Mouse (Mus musculus) thymus, adult 2 months (tissue): Measurements from ENCODE around the gene Gm9747. TPM values are rescaled to one million over a fixed set of nuclear protein-coding genes. Genes with fewer than 3 reads are reported as not detected.

Experiments used
- DNase-seq: peaks from one replicate; pipeline ENCODE4 v3.0.0; 2021
- H3K27ac ChIP-seq: fragments of 200-500 bp; 2 replicates; pipeline ENCODE4 v1.5.1; 2012; ENCODE audit warnings: low read length, control low read depth; ENCODE audit not compliant: control insufficient read depth, insufficient read depth
- H3K27me3 ChIP-seq: fragments of 200-500 bp; 2 replicates; pipeline ENCODE4 v1.6.1; 2012; ENCODE audit warnings: mild to moderate bottlenecking, low read length, moderate library complexity, mixed read lengths; ENCODE audit not compliant: control insufficient read depth, insufficient read depth
- H3K36me3 ChIP-seq: fragments of 200-500 bp; 2 replicates; pipeline ENCODE4 v1.6.1; 2012; ENCODE audit warnings: mild to moderate bottlenecking, low read length, moderate library complexity; ENCODE audit not compliant: control insufficient read depth, insufficient read depth
- H3K4me1 ChIP-seq: fragments of 200-500 bp; replicated peaks from 2 replicates; pipeline ENCODE4 v1.6.1; 2012; ENCODE audit warnings: low read length; ENCODE audit not compliant: control insufficient read depth, insufficient read depth
- H3K4me3 ChIP-seq: fragments of 200-500 bp; 2 replicates; pipeline ENCODE4 v1.5.1; 2012; ENCODE audit warnings: mild to moderate bottlenecking, low read length, control low read depth, moderate library complexity; ENCODE audit not compliant: control insufficient read depth, insufficient read depth
- CTCF ChIP-seq: fragments of 200-500 bp; IDR thresholded peaks from 2 replicates; pipeline ENCODE4 v1.5.1; 2012; ENCODE audit warnings: mild to moderate bottlenecking, control low read depth, low read length, moderate library complexity, borderline replicate concordance; ENCODE audit not compliant: control insufficient read depth, poor library complexity, insufficient read depth; ENCODE audit errors: extremely low read depth
- POLR2A ChIP-seq: fragments of 200-500 bp; IDR thresholded peaks from 2 replicates; pipeline ENCODE4 v1.6.1; 2012; ENCODE audit warnings: mild to moderate bottlenecking, low read length, control low read depth, moderate library complexity; ENCODE audit not compliant: control insufficient read depth, poor library complexity, insufficient read depth; ENCODE audit errors: extremely low read depth
- WGBS: fragments of 180-500 bp; shearing (Covaris S2); methylation state at CpG from one replicate; pipeline ENCODE4 v1.1.7; 2018; 5-methylcytosine and 5-hydroxymethylcytosine counted together
- polyA plus RNA-seq: library from polyadenylated mRNA; depleted of rRNA; stranded (reverse); fragments of >200 nt; gene quantifications from 2 replicates; pipeline ENCODE4 v1.2.3, GENCODE M21; 2012

Gene Gm9747
- polyA plus RNA-seq, 1 experiment: not detected

- WGBS: 93% methylated on average over 5 of the region's 5 CpGs
- no peaks in the 10 kb centered on the region for H3K36me3 ChIP-seq
Observed at GRCm38 (mm10) chr1:82207511-82207910, 25.4 kb upstream of the Gm9747 start.

GRCm38 (mm10) chr1:82220673-82221396, 12.1 kb upstream of the Gm9747 start:
- WGBS: 73% methylated on average over 12 of the region's 12 CpGs
- no peak overlapping the region for H3K27ac ChIP-seq

More at GRCm38 (mm10) chr1:82207511-82207910, 25.4 kb upstream of the Gm9747 start:
- no peak for DNase-seq
- TF ChIP-seq POLR2A: no peak
- no peak for TF ChIP-seq CTCF
- Histone ChIP-seq H3K4me3 (no peak overlapping the region), H3K4me1 (no peaks in the 10 kb centered on the region), H3K27ac (no peak overlapping the region), H3K27me3 (no peaks in the 10 kb centered on the region)

GRCm38 (mm10) chr1:82221462-82221861, 11.4 kb upstream of the Gm9747 start:
- Histone ChIP-seq H3K27me3 (no peaks in the 10 kb centered on the region), H3K27ac (no peak overlapping the region), H3K4me3 (no peak overlapping the region), H3K36me3 (no peaks in the 10 kb centered on the region), H3K4me1 (no peaks in the 10 kb centered on the region)
- TF ChIP-seq POLR2A (no peak), CTCF (no peak)
- WGBS: 67% methylated on average over 1 of the region's 1 CpGs
- no peak for DNase-seq

More at GRCm38 (mm10) chr1:82220673-82221396, 12.1 kb upstream of the Gm9747 start:
- TF ChIP-seq CTCF (no peak), POLR2A (no peak)
- Histone ChIP-seq H3K36me3 (no peaks in the 10 kb centered on the region), H3K4me3 (no peak overlapping the region), H3K27me3 (no peaks in the 10 kb centered on the region), H3K4me1 (no peaks in the 10 kb centered on the region)
- no peak for DNase-seq

- TF ChIP-seq POLR2A (no peak), CTCF (no peak)
- Histone ChIP-seq H3K4me1 (no peaks in the 10 kb centered on the region), H3K27ac (no peak overlapping the region), H3K27me3 (no peaks in the 10 kb centered on the region), H3K4me3 (no peak overlapping the region), H3K36me3 (no peaks in the 10 kb centered on the region)
- no peak for DNase-seq
- 93% methylated on average over 5 of the region's 5 CpGs for WGBS
Observed at GRCm38 (mm10) chr1:82223042-82223795, 9.7 kb upstream of the Gm9747 start.

- H3K4me3 ChIP-seq: no peak overlapping the region
- H3K36me3 ChIP-seq: no peaks in the 10 kb centered on the region
- no peak for DNase-seq
- H3K27ac ChIP-seq: no peak overlapping the region
- TF ChIP-seq CTCF (no peak), POLR2A (no peak)
- no peaks in the 10 kb centered on the region for H3K27me3 ChIP-seq
- H3K4me1 ChIP-seq: no peaks in the 10 kb centered on the region
Observed at GRCm38 (mm10) chr1:82228841-82229240, 4.1 kb upstream of the Gm9747 start.

- DNase-seq: no peak
- WGBS: 93% methylated on average over 3 of the region's 3 CpGs
- no peak for TF ChIP-seq POLR2A
- TF ChIP-seq CTCF: no peak
- Histone ChIP-seq H3K4me1 (no peaks in the 10 kb centered on the region), H3K4me3 (no peak overlapping the region), H3K36me3 (no peaks in the 10 kb centered on the region), H3K27ac (no peak overlapping the region), H3K27me3 (no peaks in the 10 kb centered on the region)
Observed at GRCm38 (mm10) chr1:82234616-82235015, 1.7 kb downstream of the Gm9747 start.
